Mouse (Mus musculus) adrenal gland, adult 2 months (tissue): ENCODE data around the gene Hscb. TPM values are rescaled to one million over a fixed set of nuclear protein-coding genes. Genes with fewer than 3 reads are reported as not detected.

ENCODE experiments used
- DNase-seq: peaks from one replicate; pipeline ENCODE4 v3.0.0; 2021
- polyA plus RNA-seq: library from polyadenylated mRNA; depleted of rRNA; stranded (reverse); fragments of >200 nt; gene quantifications from 2 replicates; pipeline ENCODE4 v1.2.3, GENCODE M21; 2012
- total RNA-seq, 2 experiments: library from RNA; stranded (reverse); gene quantifications; 2 replicates each; pipeline ENCODE4 v1.2.3; 2021

Hscb gene
- total and polyA plus RNA-seq, 3 experiments, result 10.8 to 17.3 (median 14.4) TPM

GRCm38 (mm10) chr5:110831036-110831720 lies 8.4 kb downstream of the Hscb start:
- DNase-seq, result no peak

- no peak for DNase-seq
Observed at GRCm38 (mm10) chr5:110827576-110827975, 12.0 kb downstream of the Hscb start.

GRCm38 (mm10) chr5:110826781-110827495 lies 12.6 kb downstream of the Hscb start:
- no peak for DNase-seq

- DNase-seq, result no peak
Observed at GRCm38 (mm10) chr5:110824421-110824820, 15.2 kb downstream of the Hscb start.

DNA sequence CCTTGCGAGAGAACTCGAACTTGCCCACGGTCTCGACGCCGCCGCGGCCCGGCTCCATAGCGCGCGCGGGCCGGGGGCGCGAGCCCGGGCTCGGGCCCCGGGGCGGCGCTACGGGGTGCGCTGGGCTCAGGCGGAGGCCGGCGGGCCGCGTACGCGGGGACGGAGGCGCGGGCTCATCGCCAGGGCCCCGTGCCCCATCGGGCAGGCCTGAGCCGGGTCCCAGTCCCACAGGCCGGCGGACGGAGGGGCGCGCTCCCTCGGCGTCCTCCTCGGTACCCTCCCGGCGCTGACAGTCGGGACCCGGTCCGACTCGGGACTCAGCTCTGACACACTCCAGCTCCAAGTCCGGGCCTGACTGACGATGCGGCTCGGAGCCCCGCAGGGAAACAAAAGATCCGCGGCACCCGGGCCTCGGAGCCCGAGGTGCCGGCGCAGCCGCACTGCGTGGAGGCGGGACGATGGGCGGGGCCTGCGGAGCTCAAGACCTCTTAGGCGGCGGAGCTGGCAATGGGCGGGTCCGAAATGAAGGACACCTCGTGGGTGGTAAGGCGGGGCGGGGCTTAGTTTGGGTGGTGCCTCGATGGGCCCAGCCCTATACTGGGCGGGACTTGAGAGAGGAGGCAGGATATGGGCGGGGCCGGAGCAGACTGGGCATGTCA lies 29.8 kb downstream of the Hscb start, which contains the start of gene Ulk1:
Gene Ulk1, minus strand, starts transcription at position 431 of the 659 bp plus-strand sequence.
- peak; percentile 100 for DNase-seq

DNA sequence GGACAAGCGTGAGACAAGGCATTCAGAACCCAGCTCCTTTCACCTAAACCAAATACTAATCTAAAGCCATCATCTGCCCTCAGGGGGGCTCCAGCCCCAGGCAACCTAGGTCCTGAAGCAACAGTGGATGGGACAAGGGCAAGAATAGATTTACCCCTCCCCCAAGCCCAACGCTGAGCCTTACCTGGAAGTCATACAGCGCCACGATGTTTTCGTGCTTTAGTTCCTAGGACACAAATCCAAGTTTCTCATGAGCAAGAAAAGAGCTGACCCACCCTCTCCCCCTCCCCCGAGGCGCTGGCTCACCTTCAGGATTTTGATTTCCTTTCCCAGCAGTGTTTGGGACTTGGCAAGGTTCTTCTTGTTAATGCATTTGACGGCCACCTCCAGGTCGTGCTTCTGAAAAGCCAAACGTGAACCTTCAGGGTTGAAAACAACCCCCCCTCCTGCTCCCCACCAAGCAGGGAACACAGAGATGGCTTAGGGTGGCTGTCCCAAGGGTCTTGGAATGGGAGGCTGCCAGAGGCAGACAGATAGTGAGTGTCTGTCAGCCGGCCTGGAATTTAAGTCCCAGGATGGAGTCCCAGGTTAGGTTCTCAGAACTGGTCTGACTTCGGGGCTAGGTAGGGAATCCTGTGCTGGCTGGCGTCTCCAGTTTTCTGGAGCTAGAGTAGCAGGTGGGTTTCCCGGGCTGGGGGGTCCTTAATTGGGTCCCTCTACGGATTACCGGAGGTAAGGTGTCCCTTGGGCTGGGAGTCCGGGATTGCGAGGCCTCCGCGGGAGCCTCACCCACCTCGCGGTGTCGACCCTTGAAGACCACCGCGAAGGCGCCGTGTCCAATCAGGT lies 30.5 kb downstream of the Hscb start:
- peak; percentile 43 for DNase-seq

- DNase-seq, result peak; percentile 94
Observed at GRCm38 (mm10) chr5:110808061-110808631, 31.4 kb downstream of the Hscb start.

DNA sequence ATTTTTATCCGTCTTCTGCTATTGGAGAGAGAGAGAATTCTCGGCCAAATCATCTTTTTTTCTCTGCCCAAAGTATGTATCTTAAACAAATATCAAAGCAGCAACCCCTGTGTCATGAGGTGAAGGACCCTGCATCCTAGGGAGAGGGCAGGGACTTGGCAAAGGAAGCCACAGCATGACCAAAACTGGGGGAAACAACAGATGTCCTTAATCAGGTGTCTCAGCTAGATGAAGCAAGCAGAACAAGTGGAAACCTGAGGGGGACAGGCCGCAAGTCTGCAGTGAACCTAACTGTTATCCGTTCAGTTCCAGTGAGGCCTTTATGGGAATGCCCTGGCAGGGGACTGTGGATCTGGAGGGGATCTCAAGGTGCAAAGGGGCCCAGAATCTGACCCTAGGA lies 32.1 kb downstream of the Hscb start:
- no peak for DNase-seq

- DNase-seq, result no peak
Observed at GRCm38 (mm10) chr5:110806676-110807075, 32.9 kb downstream of the Hscb start.

GRCm38 (mm10) chr5:110806154-110806553 lies 33.4 kb downstream of the Hscb start:
- DNase-seq, result no peak

DNA sequence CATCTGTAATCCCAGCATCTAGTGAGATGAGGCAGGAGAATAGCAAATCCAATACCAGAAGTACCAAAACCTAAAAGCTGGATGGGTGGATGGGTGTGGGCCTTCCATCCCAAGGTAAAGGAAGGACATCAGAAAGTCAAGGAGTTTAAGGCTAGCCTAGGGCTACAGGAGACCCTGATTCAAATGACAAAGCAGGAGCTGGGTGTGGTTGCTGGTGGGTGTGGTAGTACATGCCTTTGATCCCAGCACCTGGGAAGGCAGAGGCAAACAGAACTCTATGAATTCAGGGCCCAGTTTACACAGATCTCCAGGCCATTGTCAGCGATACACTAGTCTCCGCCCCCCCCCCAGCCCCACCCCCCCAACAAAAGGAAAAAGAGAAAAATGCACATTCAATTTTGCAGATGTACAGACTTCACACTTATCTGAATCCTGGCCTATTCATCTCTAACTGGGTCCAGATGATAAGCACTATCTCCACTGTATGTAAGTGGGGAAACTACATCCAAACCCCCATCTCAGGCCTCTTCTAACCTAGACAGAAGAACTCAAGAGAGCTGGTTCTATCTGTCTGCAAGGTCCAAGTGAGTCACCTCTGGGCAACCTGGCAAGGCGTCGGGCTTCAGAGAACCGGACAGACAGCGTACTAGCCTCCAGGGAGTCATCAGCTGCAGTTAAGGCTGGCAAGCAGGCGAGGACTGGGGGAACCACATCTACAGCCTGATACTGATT lies 35.4 kb downstream of the Hscb start:
- DNase-seq, result no peak

- DNase-seq, result no peak
Observed at GRCm38 (mm10) chr5:110802809-110803208, 36.8 kb downstream of the Hscb start.

GRCm38 (mm10) chr5:110802186-110802585 lies 37.4 kb downstream of the Hscb start:
- DNase-seq, result no peak

GRCm38 (mm10) chr5:110801036-110801624 lies 38.4 kb downstream of the Hscb start:
- no peak for DNase-seq

DNA sequence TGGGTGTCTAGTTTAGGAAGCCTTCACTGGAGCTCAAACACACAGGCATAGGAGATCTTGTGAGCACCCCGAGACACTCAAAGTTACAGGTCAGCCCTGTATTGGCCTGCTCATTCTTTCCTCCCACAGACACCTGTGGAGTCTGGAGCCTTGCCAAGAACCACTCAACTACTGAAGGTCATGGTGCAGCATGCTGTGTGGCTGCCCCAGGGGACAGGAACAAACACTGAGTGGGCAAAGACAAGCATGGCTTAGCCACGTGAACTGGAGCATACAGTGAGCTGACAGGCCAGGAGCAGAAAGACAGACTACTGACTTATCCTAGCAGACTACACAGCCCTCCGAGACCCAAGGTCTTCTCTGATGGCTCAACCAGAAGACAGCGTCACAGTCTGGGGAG lies 41.9 kb downstream of the Hscb start:
- peak; percentile 61 for DNase-seq

DNA sequence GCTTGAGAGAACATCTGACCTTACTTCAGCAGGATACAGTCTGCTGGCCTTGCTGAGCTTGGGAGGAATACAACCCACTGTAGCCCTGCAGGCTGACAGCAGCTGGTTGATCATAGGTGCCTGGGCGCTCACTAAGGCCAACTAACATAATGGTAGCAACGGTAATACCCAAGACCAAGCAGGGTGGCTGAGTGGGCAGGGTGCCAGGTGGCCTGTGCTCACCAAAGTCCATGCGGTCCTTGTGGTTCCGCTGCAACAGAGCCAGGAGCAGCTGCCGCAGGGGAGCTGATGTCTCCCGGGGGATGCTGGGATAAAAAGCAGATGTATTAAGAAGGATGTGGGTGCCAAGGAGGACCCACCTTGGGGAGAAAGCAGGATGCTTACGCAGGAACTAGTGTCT lies 45.2 kb downstream of the Hscb start:
- DNase-seq, result no peak

- no peak for DNase-seq
Observed at GRCm38 (mm10) chr5:110788684-110789083, 50.9 kb downstream of the Hscb start.

DNA sequence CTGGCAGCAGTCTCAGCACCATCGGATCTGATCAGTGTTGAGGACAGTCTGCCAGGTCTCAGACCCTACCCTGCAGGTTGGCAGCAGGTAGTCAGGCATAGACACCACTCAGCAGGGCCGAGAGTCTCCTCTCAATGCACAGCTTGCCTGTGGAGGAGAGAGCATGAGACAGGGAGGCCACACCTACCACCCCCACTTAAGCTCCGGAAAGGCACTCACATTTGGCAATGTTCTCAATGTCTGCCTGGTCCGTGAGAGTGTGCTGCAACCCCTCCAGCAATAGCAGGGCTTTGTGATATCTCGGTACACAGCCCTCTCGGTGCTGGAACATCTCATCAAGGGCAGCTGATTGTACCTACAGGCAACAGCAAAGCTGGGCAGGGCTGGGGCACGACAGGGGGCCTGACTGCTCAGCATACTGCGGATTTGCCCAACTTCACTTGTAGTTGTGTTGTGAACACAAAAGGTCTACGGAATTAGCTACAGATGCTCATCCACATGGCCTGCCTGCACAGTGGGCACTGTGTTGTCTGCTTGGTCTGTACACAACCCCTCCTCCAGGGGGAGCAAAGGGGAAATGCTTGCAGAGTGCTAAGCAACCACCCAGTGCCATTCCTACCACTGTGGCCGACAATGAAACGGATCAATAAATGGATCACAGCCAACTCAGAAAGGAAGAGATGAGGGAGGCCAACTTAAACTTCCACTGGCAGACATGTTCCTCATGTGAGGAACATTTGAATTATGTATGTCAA lies 53.3 kb downstream of the Hscb start:
- no peak for DNase-seq

DNA sequence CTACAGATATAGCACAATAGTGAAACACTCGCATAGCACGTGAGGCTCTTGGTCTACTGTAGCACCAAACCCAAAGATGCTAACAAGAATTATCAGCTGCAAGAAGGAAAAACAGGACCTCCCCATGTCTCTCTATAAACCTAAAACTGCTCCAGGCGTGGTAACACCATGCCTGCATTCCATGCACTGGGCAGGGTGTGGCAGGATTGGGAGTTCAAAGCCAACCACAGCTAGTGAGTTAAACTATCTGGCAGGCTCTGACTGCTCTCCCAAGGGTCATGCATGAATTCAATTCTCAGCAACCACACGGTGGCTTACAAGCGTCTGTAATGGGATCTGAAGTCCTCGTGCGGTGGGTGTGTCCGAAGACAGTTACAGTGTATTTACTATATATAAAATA lies 56.4 kb downstream of the Hscb start:
- DNase-seq, result no peak
